Mouse (Mus musculus): ENCODE data around the gene Ppp1r3e.

Gene Ppp1r3e

GRCm38 (mm10) chr14:54877048-54877715 is at the start of gene Ppp1r3e:
Gene Ppp1r3e, minus strand, starts transcription at chr14:54877550.
- in situ Hi-C loops (cut with MboI, MseI): no loop called here

GRCm38 (mm10) chr14:54926401-54927158 is 49.2 kb upstream of the Ppp1r3e start:
- in situ Hi-C loops (cut with MboI, MseI): no loop called here

GRCm38 (mm10) chr14:54925349-54926342 is 48.3 kb upstream of the Ppp1r3e start, which contains the start of gene Efs:
Gene Efs, minus strand, starts transcription at chr14:54926126.
- in situ Hi-C loops (cut with MboI, MseI): no loop called here

- in situ Hi-C loops (cut with MboI, MseI): loop anchor here (5.0 kb wide), 1 partner anchor 78 kb away; no protein-coding TSS in a partner anchor
Measured at GRCm38 (mm10) chr14:54924641-54925348, 47.4 kb upstream of the Ppp1r3e start.

GRCm38 (mm10) chr14:54920076-54920685 is 42.8 kb upstream of the Ppp1r3e start:
- in situ Hi-C loops (cut with MboI, MseI): loop anchor here (5.0 kb wide), 1 partner anchor 82 kb away; no protein-coding TSS in a partner anchor

- in situ Hi-C loops (cut with MboI, MseI): no loop called here
Measured at GRCm38 (mm10) chr14:54913343-54913742, 36.0 kb upstream of the Ppp1r3e start.

GRCm38 (mm10) chr14:54912886-54913285 is 35.5 kb upstream of the Ppp1r3e start, which contains the start of gene Slc22a17:
Gene Slc22a17, minus strand, starts transcription at chr14:54913132.
- in situ Hi-C loops (cut with MboI, MseI): no loop called here

GRCm38 (mm10) chr14:54912109-54912850 is 34.9 kb upstream of the Ppp1r3e start:
- in situ Hi-C loops (cut with MboI, MseI): no loop called here

GRCm38 (mm10) chr14:54908682-54909081 is 31.3 kb upstream of the Ppp1r3e start:
- in situ Hi-C loops (cut with MboI, MseI): no loop called here

- in situ Hi-C loops (cut with MboI, MseI): no loop called here
Measured at GRCm38 (mm10) chr14:54903641-54904040, 26.3 kb upstream of the Ppp1r3e start.

GRCm38 (mm10) chr14:54900383-54900782 is 23.0 kb upstream of the Ppp1r3e start:
- in situ Hi-C loops (cut with MboI, MseI): no loop called here

GRCm38 (mm10) chr14:54897445-54897844 is 20.1 kb upstream of the Ppp1r3e start:
- in situ Hi-C loops (cut with MboI, MseI): no loop called here

GRCm38 (mm10) chr14:54894296-54895151 is 17.2 kb upstream of the Ppp1r3e start:
- in situ Hi-C loops (cut with MboI, MseI): no loop called here

- in situ Hi-C loops (cut with MboI, MseI): no loop called here
Measured at GRCm38 (mm10) chr14:54893651-54894181, 16.4 kb upstream of the Ppp1r3e start.

GRCm38 (mm10) chr14:54892200-54892599 is 14.8 kb upstream of the Ppp1r3e start, which contains the start of gene Pabpn1:
Gene Pabpn1, plus strand, starts transcription at chr14:54892500.
- in situ Hi-C loops (cut with MboI, MseI): no loop called here

- in situ Hi-C loops (cut with MboI, MseI): no loop called here
Measured at GRCm38 (mm10) chr14:54885309-54885708, 8.0 kb upstream of the Ppp1r3e start.

GRCm38 (mm10) chr14:54884022-54884712 is 6.8 kb upstream of the Ppp1r3e start:
- in situ Hi-C loops (cut with MboI, MseI): no loop called here

Measured in T-helper 1 cell (primary cell).